Mouse (Mus musculus) lung, postnatal 25 days (tissue): ENCODE results near the gene Fat3.
A peak's percentile ranks its signal among the peaks of the same experiment; 100 is the strongest.

Source experiments
- DNase-seq: peaks from one replicate; pipeline ENCODE4 v3.0.0; 2022; ENCODE audit warnings: low spot score

The Fat3 gene

GRCm38 (mm10) chr9:16246741-16247140 is 254.3 kb downstream of the Fat3 start:
- DNase-seq, result no peak

DNA sequence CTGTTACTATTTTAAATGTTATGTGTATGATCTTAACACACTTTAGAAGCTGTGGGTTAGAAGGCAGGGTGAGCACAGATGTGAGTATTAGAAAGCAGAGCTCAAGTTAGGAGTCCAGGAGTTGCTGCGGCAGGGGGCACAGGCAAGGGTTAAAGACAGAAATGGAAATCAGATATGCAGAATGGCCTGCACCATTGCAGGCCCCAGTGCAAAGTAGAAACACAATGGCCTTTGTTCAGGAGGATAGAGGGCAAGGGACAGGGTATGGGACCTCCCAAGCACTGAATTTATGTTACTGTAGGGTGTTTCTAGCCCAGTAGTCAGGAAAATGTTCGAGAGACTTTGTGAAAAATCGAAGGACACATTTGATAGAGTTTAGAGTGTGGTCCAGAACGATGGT is 269.5 kb downstream of the Fat3 start:
- DNase-seq, result no peak

- no peak for DNase-seq
Measured at GRCm38 (mm10) chr9:16228919-16229318, 272.2 kb downstream of the Fat3 start.

GRCm38 (mm10) chr9:16227398-16227797 is 273.7 kb downstream of the Fat3 start:
- DNase-seq, result no peak

DNA sequence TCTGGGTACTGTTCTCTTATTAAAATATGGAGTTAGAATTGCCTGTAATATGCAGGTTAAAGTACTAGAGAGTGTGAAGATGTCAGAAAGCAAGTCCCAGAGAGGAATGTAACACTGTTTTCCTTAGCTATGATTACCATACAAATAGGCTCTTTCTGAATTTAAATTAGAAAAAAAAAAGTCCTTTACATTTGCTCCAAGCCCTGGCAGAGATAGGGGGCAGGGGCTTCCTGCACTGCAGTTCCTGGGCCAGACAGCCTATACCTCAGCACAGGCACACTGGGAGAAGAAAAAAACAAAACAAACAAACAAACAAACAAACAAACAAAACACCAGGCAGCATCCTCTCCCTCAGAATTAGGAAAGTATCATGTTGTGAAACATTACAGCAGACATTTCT is 274.5 kb downstream of the Fat3 start:
- no peak for DNase-seq

- DNase-seq, result no peak
Measured at GRCm38 (mm10) chr9:16221885-16222284, 279.2 kb downstream of the Fat3 start.

DNA sequence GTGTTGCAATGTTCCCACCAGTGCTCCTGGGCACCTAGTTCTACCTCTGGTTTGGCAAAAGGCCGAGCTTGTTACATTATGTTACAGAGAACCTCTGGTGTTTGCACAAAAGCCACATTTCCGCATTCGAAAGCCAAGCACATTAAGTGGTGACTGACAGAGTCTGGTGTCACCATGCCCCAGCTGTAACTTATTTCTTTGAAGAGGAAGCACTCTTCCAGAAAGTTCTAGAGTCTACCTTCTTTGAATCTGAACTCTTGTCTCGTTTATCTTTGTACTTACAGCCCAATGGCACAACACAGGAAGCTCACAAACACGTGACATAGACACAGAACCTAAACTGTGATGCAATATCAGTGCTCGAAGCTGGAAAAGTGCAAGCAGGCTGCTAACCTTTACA is 284.9 kb downstream of the Fat3 start:
- peak; percentile 87 for DNase-seq

GRCm38 (mm10) chr9:16214731-16215681 is 286.1 kb downstream of the Fat3 start:
- DNase-seq, result peak; percentile 58

DNA sequence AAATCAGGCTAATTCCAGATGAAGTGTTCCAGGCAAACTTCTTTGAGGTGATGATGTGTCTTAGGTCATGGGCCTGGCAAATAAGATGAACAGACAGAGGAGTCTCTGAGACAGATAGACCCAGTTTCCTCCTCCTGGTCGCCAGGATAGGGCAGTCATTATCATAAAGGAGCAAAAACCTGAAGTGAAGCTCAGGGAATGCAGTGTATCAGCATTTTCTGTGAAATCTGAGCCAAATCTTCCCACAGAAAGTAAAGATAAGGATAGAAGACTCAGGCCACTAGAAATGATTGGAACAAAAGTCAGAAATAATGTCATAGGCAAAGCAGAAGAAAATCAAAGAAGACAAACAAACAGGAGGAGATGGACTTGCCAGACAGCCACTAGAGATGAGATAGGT is 287.8 kb downstream of the Fat3 start:
- DNase-seq, result no peak

DNA sequence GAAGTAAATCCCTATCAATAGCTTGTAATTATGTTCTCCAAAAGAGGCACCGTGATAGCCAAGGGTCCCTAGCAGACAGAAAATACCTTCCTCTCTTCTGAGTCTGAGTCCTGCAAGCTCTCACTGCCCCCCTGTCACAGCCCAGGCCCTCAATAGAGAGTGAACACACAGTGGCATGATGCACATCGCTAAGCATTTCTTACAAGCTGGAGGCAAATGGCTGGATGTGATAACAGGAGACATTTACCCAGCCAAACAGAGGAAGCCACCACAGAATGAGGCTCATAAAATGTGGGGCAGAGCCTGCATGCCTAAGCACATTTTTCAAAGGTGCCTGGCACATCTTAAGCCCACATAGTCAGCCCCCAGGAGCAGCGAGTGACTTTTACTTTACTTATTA is 288.5 kb downstream of the Fat3 start:
- no peak for DNase-seq

DNA sequence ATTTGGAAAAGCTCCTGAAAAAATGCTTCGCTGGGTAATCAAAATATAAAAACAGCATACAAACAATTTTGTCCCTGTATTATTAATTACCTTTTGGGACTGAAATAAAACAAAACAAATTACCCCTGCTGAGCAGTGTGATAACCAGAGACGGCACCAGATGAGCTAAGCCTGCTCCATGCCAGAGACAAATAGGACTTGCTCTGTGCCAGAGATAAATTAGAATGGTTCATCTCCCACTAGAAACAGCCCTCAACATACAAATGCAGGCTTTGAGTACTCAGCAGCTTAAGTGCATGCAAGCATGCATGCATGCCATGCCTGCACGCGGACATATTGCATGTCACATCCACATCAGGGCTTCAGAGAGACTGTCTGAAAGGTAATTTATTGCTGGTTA is 288.9 kb downstream of the Fat3 start:
- DNase-seq, result no peak

DNA sequence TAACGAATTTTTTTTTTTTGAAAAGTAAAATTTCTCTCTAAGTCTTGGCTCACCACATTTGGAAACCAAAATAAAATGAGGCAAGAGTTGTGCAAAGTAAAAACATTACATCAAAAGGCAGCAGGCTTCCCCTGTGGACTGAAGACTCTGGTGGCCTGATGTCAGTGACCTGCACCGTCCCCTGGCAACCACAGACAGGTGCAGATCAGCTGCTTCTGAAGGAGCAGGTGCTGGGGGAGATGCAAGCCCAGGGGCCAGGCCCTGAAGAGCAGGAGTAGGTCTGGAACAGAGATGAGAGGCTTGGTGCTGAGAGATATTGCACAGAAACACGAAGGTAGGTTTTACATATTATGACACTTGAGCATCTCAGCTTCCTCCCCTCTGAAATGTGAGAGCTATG is 289.6 kb downstream of the Fat3 start:
- no peak for DNase-seq

GRCm38 (mm10) chr9:16202296-16202695 is 298.8 kb downstream of the Fat3 start:
- DNase-seq, result no peak

GRCm38 (mm10) chr9:16200948-16201347 is 300.1 kb downstream of the Fat3 start:
- DNase-seq, result peak; percentile 26

DNA sequence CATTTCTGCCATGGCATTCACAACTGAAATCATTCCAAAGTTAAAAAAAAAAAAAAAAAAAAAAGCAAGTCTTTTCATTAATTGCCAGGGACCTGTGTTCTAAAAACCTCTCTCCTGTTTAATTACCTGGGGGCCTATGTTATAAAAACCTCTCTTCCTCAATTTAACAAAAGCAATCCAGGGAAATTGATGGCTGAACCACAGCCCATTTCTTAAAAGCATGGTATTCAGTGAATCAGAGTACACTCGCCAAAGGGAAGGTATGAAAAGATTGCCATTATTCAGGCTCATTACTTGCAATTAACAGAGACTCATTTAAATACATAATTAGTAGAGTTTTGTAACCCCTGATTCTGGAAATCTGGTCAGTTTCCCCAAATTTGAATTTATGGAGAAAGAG is 314.6 kb downstream of the Fat3 start:
- DNase-seq, result no peak

DNA sequence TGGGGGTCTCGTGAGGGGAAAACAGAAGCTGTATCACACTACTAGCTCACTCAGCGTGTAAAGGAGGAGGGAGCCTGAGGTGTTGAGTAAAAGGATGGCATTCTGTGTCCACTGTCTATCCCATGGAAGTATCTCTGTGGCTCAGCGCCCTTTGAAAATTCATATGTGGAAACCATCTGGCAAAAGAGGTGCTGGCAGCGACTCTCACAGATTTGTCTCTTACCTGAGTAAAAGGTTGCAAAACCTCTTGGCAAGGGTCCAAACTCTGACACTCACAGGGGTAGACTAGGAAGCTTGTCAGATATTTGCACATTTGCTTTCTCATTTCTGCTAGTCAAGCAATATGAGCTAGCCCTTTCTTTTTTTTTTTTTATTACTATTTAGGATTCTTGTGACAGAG is 331.8 kb downstream of the Fat3 start:
- peak; percentile 68 for DNase-seq

GRCm38 (mm10) chr9:16168051-16168450 is 333.0 kb downstream of the Fat3 start:
- peak; percentile 21 for DNase-seq

DNA sequence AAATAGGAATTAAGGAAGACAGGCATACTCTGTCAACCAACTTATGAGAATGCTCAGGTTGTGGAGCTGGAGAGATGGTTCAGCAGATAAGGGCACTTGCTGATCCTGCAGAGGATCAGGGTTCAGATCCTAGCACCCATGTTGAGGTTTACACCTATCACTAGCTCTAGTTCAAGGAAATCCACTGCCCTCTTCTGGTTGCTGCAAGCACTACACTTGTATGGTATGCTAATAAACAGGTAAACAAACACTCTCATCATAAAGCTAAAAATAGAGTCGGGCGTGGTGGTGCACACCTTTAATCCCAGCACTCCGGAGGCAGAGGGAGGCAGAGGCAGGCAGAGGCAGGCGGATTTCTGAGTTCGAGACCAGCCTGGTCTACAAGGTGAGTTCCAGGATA is 341.7 kb downstream of the Fat3 start:
- DNase-seq, result no peak

GRCm38 (mm10) chr9:16153580-16153930 is 347.5 kb downstream of the Fat3 start:
- no peak for DNase-seq

GRCm38 (mm10) chr9:16152756-16153579 is 348.1 kb downstream of the Fat3 start:
- DNase-seq, result peak; percentile 21

GRCm38 (mm10) chr9:16150046-16150445 is 351.0 kb downstream of the Fat3 start:
- DNase-seq, result peak; percentile 3

GRCm38 (mm10) chr9:16147735-16148134 is 353.4 kb downstream of the Fat3 start:
- DNase-seq, result no peak

DNA sequence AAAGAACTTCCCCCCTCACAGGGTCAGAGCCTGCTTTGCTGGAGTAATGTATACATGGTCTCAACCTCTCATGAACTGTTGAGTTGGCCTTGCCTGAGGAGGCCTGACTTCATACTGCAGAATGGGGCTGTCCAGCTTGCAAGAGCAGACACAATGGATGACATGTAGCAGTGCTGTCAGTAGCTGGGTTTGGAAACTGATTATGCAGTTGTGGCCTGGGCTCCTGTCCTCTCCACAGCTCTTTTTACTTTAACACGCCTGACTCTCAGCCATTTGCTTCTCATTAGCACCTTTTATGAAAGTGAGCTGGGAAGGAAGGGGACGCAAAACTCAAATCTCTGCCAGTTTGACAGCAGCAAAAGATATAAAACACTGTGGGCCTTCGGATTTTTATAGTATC is 356.4 kb downstream of the Fat3 start:
- DNase-seq, result no peak
